Mouse (Mus musculus): Measurements from ENCODE around the gene Tmem221. TPM values are rescaled to one million over a fixed set of nuclear protein-coding genes. Genes with fewer than 3 reads are reported as not detected.

Gene Tmem221
- polyA plus RNA-seq, 1 experiment from 2014 or later, result 0.13 TPM

GRCm38 (mm10) chr8:71593556-71594323 lies 35.1 kb upstream of the Tmem221 start:
- Histone ChIP-seq H3K4me1 (peaks cover 36% of the 10 kb centered on the region), H3K4me2 (peak overlapping the region; percentile 80), H3K4me3 (no peak overlapping the region), H3K27me3 (replicated peaks) (no peaks in the 10 kb centered on the region), H3K36me3 (replicated peaks) (no peaks in the 10 kb centered on the region), H3K9me3 (no peaks in the 10 kb centered on the region), H3K27ac (no peak overlapping the region), H3K9ac (no peak overlapping the region; the same call in 1 of the 2 replicates)
- no peak for ATAC-seq (replicated peaks)
- 95% methylated on average over 8 of the region's 8 CpGs for WGBS

GRCm38 (mm10) chr8:71592374-71593170 lies 33.9 kb upstream of the Tmem221 start:
- peak; percentile 81 for ATAC-seq (replicated peaks)
- Histone ChIP-seq H3K27me3 (replicated peaks) (no peaks in the 10 kb centered on the region), H3K4me2 (peak overlapping the region; percentile 80), H3K9me3 (no peaks in the 10 kb centered on the region), H3K9ac (peak overlapping the region; percentile 75), H3K4me3 (peak overlapping the region; percentile 73), H3K36me3 (replicated peaks) (no peaks in the 10 kb centered on the region), H3K4me1 (peaks cover 36% of the 10 kb centered on the region), H3K27ac (peak overlapping the region; percentile 98)
- WGBS, result 4% methylated on average over 60 of the region's 60 CpGs

GRCm38 (mm10) chr8:71591471-71592373 lies 33.1 kb upstream of the Tmem221 start, which contains the start of gene Pgls:
Gene Pgls (plus strand): TSS chr8:71592176.
- peak within 1 kb of the TSS; percentile 80 for H3K4me2 ChIP-seq
- peak within 1 kb of the TSS; percentile 73 for H3K4me3 ChIP-seq
- WGBS, result under 1% methylated on average over 71 of the region's 71 CpGs
- H3K9ac ChIP-seq, result peak within 1 kb of the TSS; percentile 75
- peak within 1 kb of the TSS; percentile 98 for H3K27ac ChIP-seq
- peak; percentile 89 for ATAC-seq (replicated peaks)
- H3K27me3 ChIP-seq (replicated peaks), result no peaks in the 10 kb centered on the region
- no peaks in the 10 kb centered on the region for H3K36me3 ChIP-seq (replicated peaks)
- no peaks in the 10 kb centered on the region for H3K9me3 ChIP-seq
- peaks cover 36% of the 10 kb centered on the region for H3K4me1 ChIP-seq

GRCm38 (mm10) chr8:71591017-71591416 lies 32.3 kb upstream of the Tmem221 start:
- 24% methylated on average over 5 of the region's 5 CpGs for WGBS
- ATAC-seq (replicated peaks), result no peak
- H3K4me1 ChIP-seq, result peaks cover 35% of the 10 kb centered on the region
- peak overlapping the region; percentile 98 for H3K27ac ChIP-seq
- H3K9me3 ChIP-seq, result no peaks in the 10 kb centered on the region
- no peaks in the 10 kb centered on the region for H3K27me3 ChIP-seq (replicated peaks)
- H3K4me2 ChIP-seq, result peak overlapping the region; percentile 80
- peak overlapping the region; percentile 75 for H3K9ac ChIP-seq
- H3K36me3 ChIP-seq (replicated peaks), result peaks cover 2% of the 10 kb centered on the region; the same call in 1 of the 2 replicates
- H3K4me3 ChIP-seq, result peak overlapping the region; percentile 73

GRCm38 (mm10) chr8:71588762-71589161 lies 30.1 kb upstream of the Tmem221 start:
- Histone ChIP-seq H3K27ac (no peak overlapping the region), H3K27me3 (replicated peaks) (no peaks in the 10 kb centered on the region), H3K4me1 (peaks cover 25% of the 10 kb centered on the region), H3K9me3 (no peaks in the 10 kb centered on the region), H3K4me2 (no peak overlapping the region), H3K9ac (no peak overlapping the region), H3K4me3 (no peak overlapping the region), H3K36me3 (replicated peaks) (peaks cover 19% of the 10 kb centered on the region)
- WGBS, result 71% methylated on average over 3 of the region's 3 CpGs
- no peak for ATAC-seq (replicated peaks)

- H3K9ac ChIP-seq, result no peak overlapping the region
- 87% methylated on average over 2 of the region's 2 CpGs for WGBS
- ATAC-seq (replicated peaks), result no peak
- H3K4me1 ChIP-seq, result peaks cover 12% of the 10 kb centered on the region
- H3K27me3 ChIP-seq (replicated peaks), result no peaks in the 10 kb centered on the region
- H3K4me2 ChIP-seq, result no peak overlapping the region
- H3K36me3 ChIP-seq (replicated peaks), result peaks cover 19% of the 10 kb centered on the region
- no peak overlapping the region for H3K4me3 ChIP-seq
- H3K27ac ChIP-seq, result no peak overlapping the region
- no peaks in the 10 kb centered on the region for H3K9me3 ChIP-seq
Observed at GRCm38 (mm10) chr8:71586891-71587290, 28.2 kb upstream of the Tmem221 start.

- Histone ChIP-seq H3K36me3 (replicated peaks) (peaks cover 9% of the 10 kb centered on the region), H3K4me1 (0 out of 2 replicates have a peak, but pooled peaks cover 4% of the 10 kb centered on the region), H3K27ac (no peak overlapping the region), H3K9me3 (no peaks in the 10 kb centered on the region), H3K4me3 (no peak overlapping the region), H3K9ac (no peak overlapping the region), H3K4me2 (no peak overlapping the region), H3K27me3 (replicated peaks) (no peaks in the 10 kb centered on the region)
- no peak for ATAC-seq (replicated peaks)
- WGBS, result 25% methylated on average over 9 of the region's 9 CpGs
Observed at GRCm38 (mm10) chr8:71580201-71580600, 21.5 kb upstream of the Tmem221 start.

GRCm38 (mm10) chr8:71579476-71579875 lies 20.8 kb upstream of the Tmem221 start:
- ATAC-seq (replicated peaks), result no peak
- no peak overlapping the region for H3K4me3 ChIP-seq
- peaks cover 2% of the 10 kb centered on the region; the same call in 1 of the 2 replicates for H3K36me3 ChIP-seq (replicated peaks)
- no peak overlapping the region for H3K27ac ChIP-seq
- no peaks in the 10 kb centered on the region for H3K27me3 ChIP-seq (replicated peaks)
- WGBS, result 77% methylated on average over 14 of the region's 14 CpGs
- H3K4me2 ChIP-seq, result no peak overlapping the region
- 0 out of 2 replicates have a peak, but pooled peaks cover 4% of the 10 kb centered on the region for H3K4me1 ChIP-seq
- no peaks in the 10 kb centered on the region for H3K9me3 ChIP-seq
- no peak overlapping the region for H3K9ac ChIP-seq

GRCm38 (mm10) chr8:71579009-71579408 lies 20.3 kb upstream of the Tmem221 start:
- Histone ChIP-seq H3K9ac (no peak overlapping the region), H3K27ac (no peak overlapping the region), H3K36me3 (replicated peaks) (no peaks in the 10 kb centered on the region; the same call in 1 of the 2 replicates), H3K4me1 (0 out of 2 replicates have a peak, but pooled peaks cover 4% of the 10 kb centered on the region), H3K4me3 (no peak overlapping the region), H3K4me2 (no peak overlapping the region), H3K9me3 (no peaks in the 10 kb centered on the region), H3K27me3 (replicated peaks) (no peaks in the 10 kb centered on the region)
- 78% methylated on average over 1 of the region's 1 CpGs for WGBS
- no peak for ATAC-seq (replicated peaks)

GRCm38 (mm10) chr8:71577856-71578387 lies 19.3 kb upstream of the Tmem221 start:
- H3K9me3 ChIP-seq, result no peaks in the 10 kb centered on the region
- peaks cover 8% of the 10 kb centered on the region; the same call in 1 of the 2 replicates for H3K4me1 ChIP-seq
- no peak overlapping the region for H3K4me3 ChIP-seq
- H3K9ac ChIP-seq, result no peak overlapping the region
- H3K4me2 ChIP-seq, result no peak overlapping the region
- H3K36me3 ChIP-seq (replicated peaks), result no peaks in the 10 kb centered on the region
- ATAC-seq (replicated peaks), result no peak
- no peaks in the 10 kb centered on the region for H3K27me3 ChIP-seq (replicated peaks)
- H3K27ac ChIP-seq, result no peak overlapping the region
- WGBS, result 73% methylated on average over 4 of the region's 4 CpGs

GRCm38 (mm10) chr8:71575020-71575419 lies 16.3 kb upstream of the Tmem221 start:
- no peaks in the 10 kb centered on the region for H3K27me3 ChIP-seq (replicated peaks)
- 77% methylated on average over 1 of the region's 1 CpGs for WGBS
- H3K4me3 ChIP-seq, result no peak overlapping the region
- no peak overlapping the region for H3K4me2 ChIP-seq
- H3K9me3 ChIP-seq, result no peaks in the 10 kb centered on the region
- no peak overlapping the region for H3K27ac ChIP-seq
- H3K9ac ChIP-seq, result no peak overlapping the region
- H3K4me1 ChIP-seq, result peaks cover 29% of the 10 kb centered on the region
- no peak for ATAC-seq (replicated peaks)
- no peaks in the 10 kb centered on the region for H3K36me3 ChIP-seq (replicated peaks)

All from midbrain, embryonic 15.5 days (tissue).